Mouse (Mus musculus): ENCODE data around the gene Chmp4b. TPM values are rescaled to one million over a fixed set of nuclear protein-coding genes. Genes with fewer than 3 reads are reported as not detected.

Gene Chmp4b
- total and polyA plus RNA-seq, 3 experiments, result 118 to 196 TPM; not detected in 1

GRCm38 (mm10) chr2:154650404-154650803 lies 1.1 kb upstream of the Chmp4b start:
- no peak overlapping the region for H3K9ac ChIP-seq (ENCODE audit: control insufficient read depth, low read depth, low read length, poor library complexity, severe bottlenecking)
- no peak overlapping the region for H3K4me3 ChIP-seq (ENCODE audit: control insufficient read depth in 1 of 2, insufficient read depth in 1 of 2, low read depth in 2 of 2, low read length in 2 of 2)
- H3K79me2 ChIP-seq (ENCODE audit: control insufficient read depth, insufficient read depth, low read length, poor library complexity), result no peaks in the 10 kb centered on the region
- no peak overlapping the region for H3K27ac ChIP-seq (ENCODE audit: control insufficient read depth, low read depth, low read length)
- H3K27me3 ChIP-seq (ENCODE audit: control insufficient read depth in 1 of 2, insufficient read depth in 2 of 2, low read length in 2 of 2), result no peaks in the 10 kb centered on the region; a peak in 1 of 4 replicates
- H3K4me1 ChIP-seq (ENCODE audit: control insufficient read depth in 1 of 2, insufficient read depth in 2 of 2, low read length in 2 of 2), result no peaks in the 10 kb centered on the region
- TF ChIP-seq NRF1 (IDR thresholded peaks at IDR 0.05; ENCODE audit: insufficient read depth, low read depth, low read length, poor library complexity, severe bottlenecking) (no peak), CTCF (IDR thresholded peaks at IDR 0.05 in 2 of 3, conservative IDR thresholded peaks at IDR 0.05 in 1 of 3; ENCODE audit: control insufficient read depth in 1 of 3, insufficient read depth in 1 of 3, low read depth in 2 of 3, low read length in 3 of 3, poor library complexity in 1 of 3, severe bottlenecking in 1 of 3) (peak; percentile 7 to 25 (median 8); a peak in 3 of 6 replicates)
- DNase-seq (ENCODE audit: low read depth, low spot score), result no peak
- no peaks in the 10 kb centered on the region for H3K36me3 ChIP-seq (ENCODE audit: control insufficient read depth in 1 of 2, insufficient read depth in 2 of 2, low read length in 2 of 2)
- H3K9me3 ChIP-seq (replicated peaks; ENCODE audit: insufficient read depth, low read length), result no peaks in the 10 kb centered on the region

GRCm38 (mm10) chr2:154654976-154655375 lies 3.5 kb downstream of the Chmp4b start:
- H3K79me2 ChIP-seq (ENCODE audit: control insufficient read depth, insufficient read depth, low read length, poor library complexity), result peaks cover 27% of the 10 kb centered on the region
- H3K27me3 ChIP-seq (ENCODE audit: control insufficient read depth in 1 of 2, insufficient read depth in 2 of 2, low read length in 2 of 2), result no peaks in the 10 kb centered on the region; a peak in 1 of 4 replicates
- TF ChIP-seq GATA1 (IDR thresholded peaks at IDR 0.05; ENCODE audit: low read depth, low read length) (no peak), POLR2A (IDR thresholded peaks at IDR 0.05; ENCODE audit: control insufficient read depth in 1 of 2, insufficient read depth in 1 of 2, low read depth in 1 of 2, low read length in 2 of 2, poor library complexity in 1 of 2) (no peak), ZMIZ1 (IDR thresholded peaks at IDR 0.05; ENCODE audit: low read depth, low read length) (no peak), GABPA (IDR thresholded peaks at IDR 0.05; ENCODE audit: low read depth, low read length) (no peak), ZC3H11A (IDR thresholded peaks at IDR 0.05; ENCODE audit: low read depth, low read length) (no peak), TCF12 (IDR thresholded peaks at IDR 0.05; ENCODE audit: low read depth, low read length) (no peak), RCOR1 (IDR thresholded peaks at IDR 0.05; ENCODE audit: low read depth, low read length) (no peak), TAL1 (IDR thresholded peaks at IDR 0.05; ENCODE audit: low read length) (no peak), CHD1 (IDR thresholded peaks at IDR 0.05; ENCODE audit: low read depth, low read length) (no peak), CTCF (IDR thresholded peaks at IDR 0.05 in 2 of 3, conservative IDR thresholded peaks at IDR 0.05 in 1 of 3; ENCODE audit: control insufficient read depth in 1 of 3, insufficient read depth in 1 of 3, low read depth in 2 of 3, low read length in 3 of 3, poor library complexity in 1 of 3, severe bottlenecking in 1 of 3) (no peak), HCFC1 (IDR thresholded peaks at IDR 0.05; ENCODE audit: low read depth, low read length) (no peak), SMC3 (IDR thresholded peaks at IDR 0.05; ENCODE audit: low read depth, low read length) (no peak), NRF1 (IDR thresholded peaks at IDR 0.05; ENCODE audit: insufficient read depth, low read depth, low read length, poor library complexity, severe bottlenecking) (no peak), POLR2AphosphoS5 (IDR thresholded peaks at IDR 0.05; ENCODE audit: borderline replicate concordance, low read depth, low read length) (no peak)
- H3K27ac ChIP-seq (ENCODE audit: control insufficient read depth, low read depth, low read length), result no peak overlapping the region
- no peak for DNase-seq (ENCODE audit: low read depth, low spot score)
- no peaks in the 10 kb centered on the region for H3K9me3 ChIP-seq (replicated peaks; ENCODE audit: insufficient read depth, low read length)
- H3K4me1 ChIP-seq (ENCODE audit: control insufficient read depth in 1 of 2, insufficient read depth in 2 of 2, low read length in 2 of 2), result peaks cover 8 to 20% of the 10 kb centered on the region in 2 experiments
- H3K36me3 ChIP-seq (ENCODE audit: control insufficient read depth in 1 of 2, insufficient read depth in 2 of 2, low read length in 2 of 2), result peaks cover 0 to 14% of the 10 kb centered on the region in 2 experiments; a peak in 2 of 4 replicates
- H3K9ac ChIP-seq (ENCODE audit: control insufficient read depth, low read depth, low read length, poor library complexity, severe bottlenecking), result no peak overlapping the region
- H3K4me3 ChIP-seq (ENCODE audit: control insufficient read depth in 1 of 2, insufficient read depth in 1 of 2, low read depth in 2 of 2, low read length in 2 of 2), result no peak overlapping the region
